Mouse (Mus musculus) CD4-positive, CD25-positive, alpha-beta regulatory T cell (primary cell): Measurements from ENCODE around the gene Slc27a4. TPM values are rescaled to one million over a fixed set of nuclear protein-coding genes. Genes with fewer than 3 reads are reported as not detected.

Experiments
- polyA plus RNA-seq: library from polyadenylated mRNA; unstranded; fragments of 100-300 nt; shearing (Covaris generic); gene quantifications from one replicate; pipeline ENCODE4 v1.2.1, GENCODE M21; 2017

Slc27a4 gene
- 10.8 TPM for polyA plus RNA-seq

GRCm38 (mm10) chr2:29802075-29802826 is at the start of gene Slc27a4:
TSS of gene Slc27a4 (plus strand) at chr2:29802634.

GRCm38 (mm10) chr2:29787104-29787917 is 15.1 kb upstream of the Slc27a4 start, which contains the start of gene Coq4:
TSS of gene Coq4 (plus strand) at chr2:29787493.

DNA sequence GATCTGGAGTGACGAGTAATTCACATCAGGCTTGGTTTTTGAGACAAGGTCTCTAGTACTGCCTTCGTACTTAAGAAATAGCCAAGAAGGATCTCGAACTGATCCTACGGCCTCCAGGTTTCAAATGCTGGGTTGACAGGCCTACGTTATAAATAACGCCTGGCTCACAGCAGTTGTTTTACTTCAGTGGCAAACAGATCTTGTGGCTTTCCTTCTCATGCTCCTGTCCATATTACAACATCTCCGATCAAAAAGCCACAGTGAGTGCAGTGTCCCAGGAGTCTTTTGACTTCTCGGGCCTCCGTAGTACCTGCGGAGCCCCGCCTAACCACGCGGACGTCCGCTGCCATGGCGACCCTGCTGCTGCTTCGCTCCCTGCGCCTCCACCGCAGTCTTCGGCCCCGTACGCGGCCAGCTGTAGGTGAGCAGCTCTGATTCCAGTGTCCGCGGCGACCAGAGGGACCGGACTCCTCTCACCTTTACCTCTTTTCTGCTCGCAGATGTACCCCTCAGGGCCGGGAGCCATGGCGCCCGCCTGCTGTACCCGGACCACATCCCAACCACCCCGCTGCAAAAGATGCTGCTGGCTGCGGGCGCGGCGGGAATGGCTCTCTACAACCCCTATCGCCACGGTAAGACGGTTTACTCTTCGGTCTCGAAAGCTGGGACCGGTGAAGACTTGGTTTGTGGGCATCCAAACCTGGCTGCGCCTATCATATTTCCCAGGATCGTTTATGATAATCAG is 14.3 kb upstream of the Slc27a4 start, which contains the start of gene Trub2:
Gene Trub2, minus strand, starts transcription at position 566 of the 745 bp plus-strand sequence.

GRCm38 (mm10) chr2:29820025-29820817 is 17.8 kb downstream of the Slc27a4 start, which contains the start of gene Urm1:
TSS of gene Urm1 (plus strand) at chr2:29820075.

Other genes starting within 250 kb of the Slc27a4 start
- 44.2 TPM for gene Rapgef1, start 182.9 kb upstream of the Slc27a4 start, polyA plus RNA-seq
- gene Gm13420, start 50.9 kb upstream of the Slc27a4 start, polyA plus RNA-seq, result not detected
- gene Gm13547, start 43.3 kb upstream of the Slc27a4 start, polyA plus RNA-seq, result 0.97 TPM
- gene Coq4, start 15.1 kb upstream of the Slc27a4 start, polyA plus RNA-seq, result 8.9 TPM
- 35.4 TPM for gene Trub2, start 14.1 kb upstream of the Slc27a4 start, polyA plus RNA-seq
- 25.7 TPM for gene Urm1, start 17.4 kb downstream of the Slc27a4 start, polyA plus RNA-seq
- 0.98 TPM for gene Cercam, start 66.5 kb downstream of the Slc27a4 start, polyA plus RNA-seq
- gene Odf2, start 86.6 kb downstream of the Slc27a4 start, polyA plus RNA-seq, result 75.3 TPM
- gene Gle1, start 132.8 kb downstream of the Slc27a4 start, polyA plus RNA-seq, result 68.0 TPM
- 107 TPM for gene Sptan1, start 162.9 kb downstream of the Slc27a4 start, polyA plus RNA-seq
- gene Wdr34, start 246.2 kb downstream of the Slc27a4 start, polyA plus RNA-seq, result 1.3 TPM